Mouse (Mus musculus): ENCODE measurements around the gene Tanc1.

The Tanc1 gene

DNA sequence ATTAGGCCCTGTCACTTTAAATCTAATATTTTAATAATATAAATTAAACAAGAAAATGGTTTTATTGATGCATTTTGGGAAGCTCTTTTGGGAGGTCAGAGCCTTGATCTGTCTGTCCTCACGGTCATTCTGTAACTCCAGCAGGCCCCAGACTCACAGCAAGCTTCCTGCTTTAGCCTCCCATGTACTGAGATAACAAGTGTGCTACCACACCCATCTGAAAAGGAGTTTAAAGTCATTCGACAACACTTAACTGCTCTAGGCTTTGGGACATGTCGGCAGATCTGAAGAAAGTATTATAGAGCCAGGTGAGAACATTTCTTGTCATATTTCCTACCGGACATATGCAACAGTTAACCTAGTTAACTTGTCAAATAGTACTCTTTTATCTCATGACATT is 69.3 kb downstream of the Tanc1 start:
- DNase-seq (ENCODE audit: low read depth) = no peak

DNA sequence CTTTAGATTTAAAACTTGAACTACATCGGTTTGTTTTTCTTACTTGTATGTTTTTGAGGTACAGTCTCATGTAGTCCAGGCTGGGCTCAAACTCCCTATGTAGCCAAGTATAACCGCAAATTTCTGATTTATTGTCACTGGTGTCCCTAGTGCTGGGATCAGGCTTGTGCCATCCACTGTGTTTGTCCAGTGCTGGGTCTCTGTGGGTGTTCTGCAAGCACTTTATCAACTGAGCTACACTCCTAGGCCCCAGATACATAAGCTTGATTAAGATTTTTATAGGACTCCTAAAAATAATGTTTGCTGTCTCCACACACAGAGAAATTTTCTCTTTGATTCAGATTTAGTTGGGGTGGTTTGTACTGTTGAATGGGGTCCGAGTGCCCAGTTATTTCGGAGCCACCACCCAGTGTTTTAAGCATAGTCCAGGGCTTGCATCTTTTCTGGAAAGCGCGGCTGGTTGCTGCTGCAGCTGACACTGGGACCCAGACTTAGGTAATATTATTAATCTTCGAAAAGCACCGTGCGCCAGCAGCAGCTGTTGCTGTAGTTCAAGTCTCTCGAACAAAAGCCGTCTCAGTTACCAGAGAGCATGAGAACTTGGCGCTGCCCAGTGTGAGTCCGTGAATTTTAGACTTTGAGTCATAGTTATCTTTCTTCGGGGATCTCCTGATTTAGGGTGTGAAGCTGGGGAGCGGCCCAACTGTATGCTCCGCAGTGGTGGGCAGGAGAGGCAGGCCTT is 73.2 kb downstream of the Tanc1 start:
- no peak for DNase-seq (ENCODE audit: low read depth)

DNA sequence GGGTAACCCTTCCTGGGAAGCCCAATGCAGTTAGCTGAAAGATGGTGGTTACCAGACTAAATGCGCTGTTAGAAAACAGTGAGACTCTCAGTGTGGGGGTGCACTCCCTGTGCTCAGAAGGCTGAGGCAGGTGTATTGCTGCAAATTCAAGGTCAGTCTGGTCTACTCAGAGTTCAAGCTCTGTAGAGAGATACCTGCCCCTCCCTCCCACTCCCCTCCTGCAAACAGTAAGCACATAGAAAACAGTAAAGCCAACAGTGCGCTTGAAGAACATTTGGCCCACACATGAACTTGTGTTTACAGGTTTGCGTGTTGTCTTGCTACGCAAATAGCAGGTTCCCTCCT is 73.7 kb downstream of the Tanc1 start:
- no peak for DNase-seq (ENCODE audit: low read depth)

DNA sequence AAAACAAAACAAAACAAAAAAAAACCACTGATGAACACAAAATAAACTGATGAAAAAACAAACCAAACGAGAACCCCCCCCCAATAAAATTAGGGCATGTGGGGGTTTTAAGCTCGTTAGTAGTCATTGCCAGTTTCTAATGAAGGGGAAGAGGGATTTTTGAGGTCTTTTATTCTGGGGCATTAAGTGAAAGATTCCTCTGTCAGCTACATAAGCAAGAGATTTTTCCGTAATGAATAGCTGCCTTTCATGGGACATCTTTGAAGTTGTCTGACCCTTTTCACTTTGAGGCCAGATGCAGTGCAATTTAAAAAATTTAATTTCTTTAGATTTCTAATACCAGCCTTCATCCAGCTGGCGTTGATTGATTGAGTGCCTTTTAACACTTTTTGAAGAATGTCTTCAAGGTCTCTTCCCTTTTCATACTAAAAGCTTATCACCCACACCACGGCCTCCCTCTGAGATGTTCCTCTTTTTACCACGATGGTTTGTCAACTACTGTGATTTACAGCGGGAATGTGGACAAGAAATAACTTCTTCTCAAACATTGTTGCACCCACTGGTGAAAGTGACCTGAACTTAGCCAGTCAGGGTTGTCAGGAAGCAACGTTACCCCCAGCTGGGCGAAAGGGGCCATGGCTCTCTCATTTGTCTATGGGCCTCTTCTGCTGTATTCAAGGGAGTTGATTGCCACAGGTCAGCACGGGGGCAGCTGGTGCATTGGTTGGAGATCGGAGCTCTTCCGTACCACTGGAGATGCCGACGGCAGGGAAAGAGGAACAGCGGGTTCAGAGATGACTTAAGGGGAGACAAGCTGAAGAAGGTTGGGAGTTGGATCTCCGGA is 76.6 kb downstream of the Tanc1 start:
- no peak for DNase-seq (ENCODE audit: low read depth)

DNA sequence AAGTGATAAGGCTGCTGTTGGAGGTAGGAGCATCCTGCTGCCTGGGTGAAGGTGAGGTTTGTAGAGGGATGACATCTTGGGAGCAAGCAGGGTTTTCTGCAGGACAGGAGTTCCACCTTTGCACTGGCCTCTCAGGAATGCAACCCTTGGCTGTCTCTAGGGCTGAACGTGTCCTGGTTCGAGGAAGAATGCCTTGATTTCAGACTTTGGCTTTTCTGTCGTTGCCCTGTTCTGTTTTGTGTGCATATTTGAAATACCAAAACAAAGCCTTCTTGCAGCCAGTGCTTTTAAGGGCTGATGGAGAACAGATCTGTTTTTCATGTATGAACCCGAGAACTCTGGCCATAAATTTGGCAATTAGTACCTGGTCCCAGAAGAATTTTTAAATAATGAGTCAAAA is 79.3 kb downstream of the Tanc1 start:
- no peak for DNase-seq (ENCODE audit: low read depth)

DNA sequence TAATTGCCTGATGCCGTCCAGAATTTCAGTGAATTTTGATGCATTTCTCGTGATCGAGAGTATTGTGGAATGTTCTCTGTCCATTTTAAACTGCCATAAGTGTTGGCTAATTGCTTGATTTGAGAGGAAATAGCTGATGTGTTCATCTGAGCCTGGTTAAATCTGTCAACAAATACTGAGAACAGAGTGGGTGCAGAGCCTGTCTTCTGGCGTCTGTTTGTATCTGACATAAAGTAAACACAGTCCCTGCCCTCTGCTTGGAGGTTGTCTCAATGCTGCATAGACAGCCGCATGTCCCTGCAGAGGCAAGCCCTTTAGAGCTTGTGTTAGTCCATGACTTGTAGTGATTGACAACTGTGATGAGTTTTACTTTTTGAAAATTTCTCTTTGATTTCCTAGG is 81.6 kb downstream of the Tanc1 start:
- DNase-seq (ENCODE audit: low read depth) = no peak

- no peak for DNase-seq (ENCODE audit: low read depth)
Observed at GRCm38 (mm10) chr2:59697123-59697522, 85.3 kb downstream of the Tanc1 start.

DNA sequence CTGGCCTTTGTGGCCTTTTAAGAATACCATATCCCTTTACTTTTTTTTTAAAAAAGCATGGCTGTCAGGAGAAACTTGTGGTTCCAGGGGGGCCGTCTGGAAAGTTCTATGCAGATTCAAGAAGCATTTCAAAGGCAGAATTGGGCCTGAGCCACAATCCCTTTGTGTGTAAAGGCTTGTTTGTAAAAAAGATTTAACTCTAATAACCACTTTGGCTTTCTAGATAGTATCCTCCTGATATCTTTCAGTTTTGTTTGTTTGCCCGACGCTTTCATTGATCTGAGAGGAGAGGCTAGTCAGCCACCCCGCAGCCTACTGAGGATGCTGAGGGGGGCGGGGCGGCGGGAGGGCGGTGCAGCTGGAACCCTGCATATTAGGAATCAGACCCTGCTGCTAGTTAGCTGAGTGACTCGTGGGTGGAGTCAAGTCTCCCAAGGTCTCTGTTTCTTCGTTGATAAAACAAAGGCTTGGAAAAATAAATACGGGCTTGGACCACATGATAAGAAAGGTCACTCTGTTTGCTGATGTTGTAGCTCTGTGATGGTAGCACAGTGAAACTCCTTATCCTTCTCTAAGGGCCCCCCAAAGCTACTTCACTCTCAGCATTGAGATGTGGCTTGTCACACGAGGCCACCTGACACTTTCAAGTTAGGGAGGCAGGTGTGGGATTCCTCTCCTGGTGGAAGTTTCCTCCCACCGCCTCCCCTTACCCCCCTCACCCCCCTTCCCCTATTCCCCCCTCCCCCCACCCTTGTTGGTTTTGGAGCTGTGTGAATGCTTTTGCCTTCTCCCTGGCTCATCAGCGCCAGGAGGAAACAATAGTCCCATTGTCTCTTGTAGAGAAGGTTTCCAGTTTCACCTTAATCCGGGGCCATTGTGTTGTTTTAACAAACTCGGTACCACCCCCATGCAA is 86.1 kb downstream of the Tanc1 start:
- no peak for DNase-seq (ENCODE audit: low read depth)

GRCm38 (mm10) chr2:59698635-59699300 is 86.9 kb downstream of the Tanc1 start:
- DNase-seq (ENCODE audit: low read depth) = no peak

DNA sequence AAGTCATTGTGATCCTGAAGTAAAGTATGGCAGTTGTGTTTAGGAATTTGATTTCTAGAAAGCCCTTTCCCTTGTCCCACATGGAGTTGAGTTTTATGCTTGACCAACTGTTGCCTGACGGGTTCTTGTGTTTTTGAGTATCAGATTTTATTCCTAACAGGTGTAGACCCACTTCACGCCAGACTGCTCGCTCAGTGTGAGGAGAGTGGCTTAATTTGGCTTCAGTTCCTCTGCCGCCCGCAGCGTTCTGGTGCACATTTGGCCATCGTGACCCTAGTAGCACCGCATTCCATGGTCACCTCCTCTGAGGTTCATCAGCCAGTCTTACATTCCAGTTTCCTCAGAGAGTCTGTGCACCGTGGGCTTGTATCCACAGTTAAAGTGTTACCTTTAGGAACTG is 88.1 kb downstream of the Tanc1 start:
- DNase-seq (ENCODE audit: low read depth) = no peak

DNA sequence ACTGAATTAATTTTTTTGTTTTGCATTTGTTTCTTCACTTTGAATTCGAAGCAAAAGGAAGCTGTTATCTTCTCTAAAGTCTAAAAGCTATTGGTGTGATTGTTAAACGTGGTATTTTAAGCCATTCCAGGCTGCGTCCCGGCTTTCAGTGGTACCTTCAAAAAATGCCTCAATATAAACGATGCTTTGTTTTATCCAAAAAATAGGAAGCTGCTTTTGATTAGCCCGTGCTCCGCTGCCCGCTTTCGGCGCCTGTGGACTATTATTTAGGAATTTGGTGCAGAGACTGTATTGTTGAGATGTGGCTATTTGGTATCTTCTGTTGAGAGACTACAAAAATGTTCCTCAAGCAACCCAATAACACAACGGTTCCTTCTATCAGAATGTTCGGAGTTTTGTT is 93.4 kb downstream of the Tanc1 start:
- no peak for DNase-seq (ENCODE audit: low read depth)

GRCm38 (mm10) chr2:59706806-59707205 is 95.0 kb downstream of the Tanc1 start:
- DNase-seq (ENCODE audit: low read depth) = no peak

GRCm38 (mm10) chr2:59707922-59708706 is 96.3 kb downstream of the Tanc1 start:
- no peak for DNase-seq (ENCODE audit: low read depth)

GRCm38 (mm10) chr2:59710771-59711170 is 98.9 kb downstream of the Tanc1 start:
- no peak for DNase-seq (ENCODE audit: low read depth)

DNA sequence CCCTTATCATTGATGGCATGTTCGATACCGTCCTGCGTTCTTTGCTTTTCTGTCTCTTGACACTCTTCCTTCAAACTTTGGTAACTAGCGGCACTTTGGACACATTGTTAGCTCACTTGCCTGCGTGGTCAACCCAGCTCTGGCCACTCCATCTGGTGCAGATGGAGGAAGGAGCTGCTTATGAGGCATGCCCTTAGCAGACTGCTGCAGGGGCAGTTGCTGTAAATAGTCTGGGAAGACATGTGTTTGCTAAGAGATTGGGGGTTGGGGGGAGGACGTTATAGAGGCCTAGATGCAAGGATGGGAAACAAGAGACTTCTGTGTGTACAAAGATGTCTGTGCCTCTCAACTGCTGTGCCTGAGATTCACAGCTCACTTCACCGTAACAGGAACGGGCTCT is 100.2 kb downstream of the Tanc1 start:
- DNase-seq (ENCODE audit: low read depth) = no peak

DNA sequence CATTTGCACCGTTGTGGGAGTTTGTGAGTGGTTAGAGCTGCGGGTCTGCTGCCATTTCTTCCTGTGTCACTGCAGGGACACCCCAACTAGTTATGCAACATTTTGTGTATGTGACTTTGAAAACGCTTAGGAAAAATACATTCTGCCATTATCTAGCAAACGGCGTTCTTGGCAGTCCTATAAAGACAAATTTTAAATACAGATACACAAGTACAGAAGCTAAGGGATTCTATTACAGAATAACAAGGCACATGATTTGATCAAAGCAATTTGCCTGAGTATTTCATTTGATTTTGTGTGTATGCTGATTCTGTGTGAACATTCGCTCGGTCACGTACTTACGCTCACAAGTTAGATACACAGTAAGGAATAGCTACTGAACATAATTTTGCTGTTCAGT is 100.6 kb downstream of the Tanc1 start:
- DNase-seq (ENCODE audit: low read depth) = no peak

GRCm38 (mm10) chr2:59713626-59714556 is 102.0 kb downstream of the Tanc1 start:
- no peak for DNase-seq (ENCODE audit: low read depth)

GRCm38 (mm10) chr2:59714992-59715391 is 103.2 kb downstream of the Tanc1 start:
- no peak for DNase-seq (ENCODE audit: low read depth)

- DNase-seq (ENCODE audit: low read depth) = peak; percentile 16
Observed at GRCm38 (mm10) chr2:59716461-59716860, 104.6 kb downstream of the Tanc1 start.

- DNase-seq (ENCODE audit: low read depth) = no peak
Observed at GRCm38 (mm10) chr2:59717746-59718294, 106.0 kb downstream of the Tanc1 start.

All from fibroblast of lung, adult 2 months (primary cell).